Mouse (Mus musculus) brown adipose tissue, adult 24 weeks (tissue): Measurements from ENCODE around the gene Pbx1. TPM values are rescaled to one million over a fixed set of nuclear protein-coding genes. Genes with fewer than 3 reads are reported as not detected.

ENCODE experiments used
- H3K27ac ChIP-seq: fragments of 200-500 bp; replicated peaks from 2 replicates; pipeline ENCODE4 v1.5.1; 2012; ENCODE audit warnings: low read depth, mild to moderate bottlenecking, low read length
- H3K4me1 ChIP-seq: fragments of 200-500 bp; 2 replicates; pipeline ENCODE4 v1.6.1; 2012; ENCODE audit warnings: low read length, mixed read lengths; ENCODE audit not compliant: control insufficient read depth, insufficient read depth, insufficient read length
- H3K4me3 ChIP-seq: fragments of 200-500 bp; 2 replicates; pipeline ENCODE4 v1.5.1; 2012; ENCODE audit warnings: low read depth, mild to moderate bottlenecking, low read length, moderate library complexity; ENCODE audit not compliant: insufficient read depth
- polyA plus RNA-seq: library from polyadenylated mRNA; stranded (reverse); fragments of >200 nt; gene quantifications from 2 replicates; pipeline ENCODE4 v1.2.4, GENCODE M21; 2012; ENCODE audit not compliant: missing spikeins, insufficient read depth, insufficient read length

Gene Pbx1
- polyA plus RNA-seq, 1 experiment, result 15.1 TPM

DNA sequence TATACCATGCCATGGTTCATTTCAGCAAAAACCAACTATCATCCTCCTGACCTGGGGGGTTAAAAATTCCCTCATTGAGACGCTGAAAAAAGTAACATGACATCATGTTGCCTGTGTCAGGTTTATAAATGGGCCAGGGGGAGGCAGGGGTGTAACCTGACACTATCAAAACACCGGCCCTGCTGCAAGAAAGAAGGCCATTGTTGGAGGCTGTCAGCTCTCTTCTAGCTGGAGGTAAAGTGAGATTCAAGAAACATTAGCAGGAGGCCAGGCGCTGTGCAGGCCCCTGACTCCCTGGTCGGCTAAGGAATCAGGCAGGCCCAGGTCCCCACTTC is 49.3 kb downstream of the Pbx1 start:
- H3K4me3 ChIP-seq, result no peak overlapping the region
- no peak overlapping the region for H3K27ac ChIP-seq
- peaks cover 16% of the 10 kb centered on the region for H3K4me1 ChIP-seq

DNA sequence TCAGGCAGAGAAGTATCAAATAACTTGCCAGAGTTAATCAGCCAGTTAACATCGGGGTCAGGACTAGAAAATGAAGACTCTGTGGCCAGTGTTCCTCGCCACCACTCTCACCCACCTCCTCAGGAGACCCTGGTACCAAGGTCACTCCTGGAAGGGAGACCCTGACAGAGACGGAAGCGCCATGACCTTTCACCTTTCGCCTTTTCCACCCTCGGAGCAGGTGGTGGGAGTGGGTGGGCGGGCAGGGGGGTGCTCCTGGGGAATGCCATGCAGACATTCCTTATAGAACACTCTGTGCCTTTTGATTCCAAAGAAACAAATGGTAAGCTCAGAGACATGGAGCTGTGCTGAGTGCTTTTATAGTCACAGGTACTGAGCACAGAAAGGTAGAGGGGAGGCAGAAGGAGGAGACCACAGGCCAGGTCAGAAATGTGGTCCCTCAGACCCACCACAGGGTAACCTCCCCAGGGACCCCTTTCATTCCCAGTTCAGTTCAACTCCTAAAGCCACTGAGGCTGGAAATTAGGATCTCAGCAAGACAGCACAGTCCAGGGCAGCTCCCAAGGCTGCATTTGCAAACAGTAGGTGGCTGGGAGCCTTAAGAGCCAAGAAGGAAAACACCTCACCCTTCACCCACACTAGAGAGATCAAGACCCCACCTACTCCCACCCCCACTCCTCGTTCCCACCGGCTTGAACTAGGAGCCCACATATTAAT is 49.8 kb downstream of the Pbx1 start:
- Histone ChIP-seq H3K4me3 (no peak overlapping the region), H3K4me1 (peaks cover 16% of the 10 kb centered on the region), H3K27ac (no peak overlapping the region)

DNA sequence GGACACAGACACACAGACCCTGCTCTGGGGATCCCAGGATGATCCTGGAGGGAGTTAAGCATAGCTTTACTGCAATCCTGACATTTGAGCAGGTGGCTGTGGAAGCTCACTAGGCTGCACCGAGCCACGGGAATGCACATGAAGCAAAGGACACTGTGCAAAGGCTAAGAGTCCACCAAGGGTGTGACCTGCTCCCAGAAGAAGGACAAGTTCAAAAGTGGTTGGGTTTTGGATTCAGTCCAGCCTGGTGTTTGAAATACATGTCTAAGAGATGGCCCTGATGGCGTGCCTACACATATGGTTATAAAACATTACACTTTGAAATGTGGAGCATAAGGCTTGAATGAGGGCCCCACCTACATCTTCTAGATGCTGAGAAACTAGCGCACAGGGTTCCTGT is 50.6 kb downstream of the Pbx1 start:
- H3K27ac ChIP-seq, result no peak overlapping the region
- H3K4me3 ChIP-seq, result no peak overlapping the region
- H3K4me1 ChIP-seq, result peaks cover 16% of the 10 kb centered on the region

DNA sequence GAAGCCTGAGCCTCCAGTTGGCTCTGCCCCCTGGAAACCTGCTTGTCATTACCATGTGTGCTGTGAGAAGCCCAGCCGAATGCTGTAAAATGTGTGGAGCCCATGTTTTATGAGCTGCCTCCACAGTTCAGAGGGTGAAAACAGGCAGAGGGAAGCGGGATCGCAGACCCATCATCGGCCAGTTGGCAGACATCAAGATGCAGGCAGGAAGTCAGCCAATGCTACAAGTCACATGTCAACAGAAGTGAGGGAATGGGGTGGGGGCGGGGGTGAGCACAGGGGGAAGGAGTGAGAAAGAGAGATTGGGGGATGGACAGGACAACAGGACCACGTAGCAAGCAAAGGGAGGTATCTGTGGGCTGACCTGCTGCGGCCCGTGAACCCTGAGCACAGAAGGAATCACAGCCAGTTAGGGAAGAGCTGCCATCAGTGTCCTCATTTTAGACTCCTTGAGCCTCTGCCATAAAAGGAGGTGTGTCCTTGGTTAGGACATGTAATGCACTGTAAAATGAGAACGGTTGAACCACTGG is 51.8 kb downstream of the Pbx1 start:
- H3K27ac ChIP-seq, result no peak overlapping the region
- no peak overlapping the region for H3K4me3 ChIP-seq

DNA sequence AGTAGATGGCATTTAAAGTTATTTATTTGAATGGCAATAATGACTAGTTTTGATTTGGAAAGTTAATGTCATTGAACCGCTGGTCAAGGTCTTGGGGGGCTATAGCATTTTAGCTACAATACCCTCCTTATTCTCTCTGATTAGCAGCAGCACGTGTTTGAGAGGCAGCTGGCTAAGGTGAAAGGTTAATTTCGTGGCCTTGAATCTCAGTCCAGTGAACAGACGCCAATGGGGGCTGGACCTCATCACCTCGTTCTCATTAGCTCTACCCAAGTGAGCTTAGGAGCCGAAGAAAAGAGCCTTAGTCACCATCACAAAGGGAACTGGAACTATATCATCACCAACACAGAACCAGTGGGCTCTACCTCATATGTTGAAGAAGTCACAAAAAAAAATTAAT is 54.4 kb downstream of the Pbx1 start:
- no peak overlapping the region for H3K27ac ChIP-seq
- H3K4me3 ChIP-seq, result no peak overlapping the region
- peaks cover 2% of the 10 kb centered on the region for H3K4me1 ChIP-seq

More for the DNA sequence above, 51.8 kb downstream of the Pbx1 start:
- H3K4me1 ChIP-seq, result peaks cover 13% of the 10 kb centered on the region

DNA sequence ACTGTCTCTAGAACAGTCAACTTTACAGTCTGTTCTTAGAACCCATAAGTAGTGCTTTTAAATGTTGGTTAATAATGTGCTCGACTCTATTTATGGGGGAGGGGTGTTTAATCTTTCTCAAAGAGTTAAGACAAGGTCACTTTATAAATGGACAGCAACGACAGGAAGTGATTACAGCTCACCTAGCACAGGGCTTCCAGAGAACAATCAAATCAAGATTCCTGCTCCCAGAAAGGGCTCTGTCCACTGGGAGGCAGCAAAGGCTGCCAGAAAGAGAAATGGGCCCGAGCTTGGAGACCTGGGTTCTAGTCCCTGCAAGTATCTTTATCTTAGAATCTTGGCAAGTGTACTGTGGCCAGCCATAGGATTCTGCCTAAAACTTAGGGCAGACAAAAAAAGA is 55.7 kb downstream of the Pbx1 start:
- Histone ChIP-seq H3K4me3 (no peak overlapping the region), H3K4me1 (peaks cover 2% of the 10 kb centered on the region; the same call in 1 of the 2 replicates), H3K27ac (no peak overlapping the region)

DNA sequence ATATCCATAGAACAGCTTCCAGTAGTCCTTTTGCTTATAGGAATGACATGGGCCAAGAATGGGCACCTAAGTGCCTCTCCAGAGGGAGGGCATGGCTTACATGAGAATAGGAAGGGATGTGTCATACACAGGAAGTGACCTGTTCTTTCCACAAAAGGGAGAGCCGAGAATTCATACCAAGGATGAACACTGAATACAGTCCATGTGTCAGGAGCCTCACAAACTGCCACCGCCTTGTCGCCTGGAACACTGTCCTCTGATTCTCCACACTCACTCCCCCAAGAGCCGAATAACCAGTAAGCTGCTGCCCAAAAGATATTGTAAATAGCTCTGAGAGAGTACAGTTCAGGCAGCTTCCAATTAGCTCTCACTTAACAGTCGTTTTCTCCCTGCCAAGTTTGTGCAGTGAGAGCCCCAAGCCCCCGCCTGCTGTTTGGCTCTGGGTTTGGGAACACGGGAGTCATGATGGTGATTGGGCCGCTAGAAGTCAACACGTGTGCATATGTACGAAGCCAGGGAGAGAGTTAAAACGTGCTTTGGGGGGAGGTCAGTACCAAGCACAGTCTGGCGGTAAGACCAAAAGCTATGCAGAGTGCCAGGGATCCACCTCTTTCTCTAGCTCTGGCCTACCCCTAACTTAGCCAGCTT is 57.0 kb downstream of the Pbx1 start:
- H3K27ac ChIP-seq, result no peak overlapping the region
- no peak overlapping the region for H3K4me3 ChIP-seq
- peaks cover under 1% of the 10 kb centered on the region; the same call in 1 of the 2 replicates for H3K4me1 ChIP-seq

DNA sequence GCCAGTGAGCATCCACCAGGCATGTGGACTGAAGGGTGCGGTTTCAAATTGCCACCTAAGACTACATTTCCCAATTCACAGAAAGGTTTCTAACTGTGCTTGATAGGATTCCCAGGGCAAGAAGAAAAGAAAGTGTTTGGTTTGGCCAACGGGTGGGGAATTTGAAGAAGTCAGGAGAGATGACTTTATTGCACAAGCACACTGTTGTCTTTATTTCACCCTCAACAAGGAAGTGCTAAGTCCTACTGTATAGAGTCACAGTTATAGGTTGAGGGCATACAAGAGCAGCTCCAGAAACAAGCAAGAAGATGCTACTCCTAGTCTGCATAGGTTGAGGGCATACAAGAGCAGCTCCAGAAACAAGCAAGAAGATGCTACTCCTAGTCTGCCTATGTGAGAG is 60.0 kb downstream of the Pbx1 start:
- no peak overlapping the region for H3K27ac ChIP-seq
- no peaks in the 10 kb centered on the region for H3K4me1 ChIP-seq
- no peak overlapping the region for H3K4me3 ChIP-seq

DNA sequence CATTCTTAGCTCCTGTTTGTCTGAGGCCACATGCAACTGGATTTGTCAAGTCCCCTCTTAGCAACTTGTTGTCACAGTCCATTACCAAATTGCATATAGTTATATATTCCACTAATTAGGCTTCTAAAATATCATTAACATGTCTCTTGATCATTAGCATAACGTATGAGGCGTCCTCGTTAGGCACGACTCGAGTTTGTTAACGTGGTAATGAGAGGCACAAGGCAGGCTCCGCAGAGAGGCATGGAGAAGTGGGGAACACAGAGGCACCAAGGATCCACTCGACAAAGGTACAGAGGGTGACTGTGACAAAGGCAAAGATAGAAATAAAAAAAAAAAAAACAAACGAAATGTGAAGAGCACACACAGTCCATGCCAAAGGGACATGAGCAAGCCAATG is 61.1 kb downstream of the Pbx1 start:
- Histone ChIP-seq H3K4me3 (no peak overlapping the region), H3K4me1 (no peaks in the 10 kb centered on the region), H3K27ac (no peak overlapping the region)

DNA sequence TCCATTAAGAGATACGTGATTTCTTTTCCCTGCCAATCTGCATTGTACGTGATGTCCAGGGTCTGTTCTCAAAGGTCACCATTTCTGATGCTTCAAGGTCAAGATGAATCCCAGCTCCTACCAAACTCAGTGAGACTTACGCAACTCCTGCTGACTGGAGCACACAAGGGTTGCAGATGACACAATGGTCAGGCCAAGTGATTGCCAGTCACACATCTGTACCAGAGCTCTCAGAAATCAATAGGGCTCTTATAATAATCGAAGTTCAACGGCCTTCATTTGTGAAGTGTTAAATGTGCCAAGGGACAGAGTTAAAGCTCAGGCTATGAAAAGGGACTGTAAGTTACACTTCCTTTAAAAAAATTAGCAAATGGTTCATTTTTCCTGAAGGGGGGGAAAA is 65.8 kb downstream of the Pbx1 start:
- no peak overlapping the region for H3K27ac ChIP-seq
- H3K4me1 ChIP-seq, result no peaks in the 10 kb centered on the region
- H3K4me3 ChIP-seq, result no peak overlapping the region

DNA sequence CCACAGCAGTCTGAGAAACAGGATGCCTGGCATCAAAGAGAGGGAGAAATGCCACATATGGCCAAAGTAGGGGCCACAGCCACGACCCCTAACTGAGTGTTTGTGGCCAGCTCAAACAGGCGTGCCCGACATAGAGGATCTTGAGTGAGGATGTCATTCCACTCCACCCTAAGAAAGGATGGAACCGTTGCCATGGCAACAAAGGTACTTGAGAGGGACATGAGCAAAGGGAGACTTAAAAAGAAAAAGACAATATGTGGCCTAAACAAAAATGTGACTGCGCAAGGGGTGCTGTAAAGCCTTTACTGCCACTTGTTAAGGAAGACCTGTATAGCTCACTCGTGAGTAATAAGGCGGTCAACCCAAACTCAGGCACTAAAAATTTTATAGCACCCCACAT is 67.7 kb downstream of the Pbx1 start:
- H3K27ac ChIP-seq, result no peak overlapping the region
- H3K4me3 ChIP-seq, result no peak overlapping the region
- peaks cover 2% of the 10 kb centered on the region; the same call in 1 of the 2 replicates for H3K4me1 ChIP-seq

DNA sequence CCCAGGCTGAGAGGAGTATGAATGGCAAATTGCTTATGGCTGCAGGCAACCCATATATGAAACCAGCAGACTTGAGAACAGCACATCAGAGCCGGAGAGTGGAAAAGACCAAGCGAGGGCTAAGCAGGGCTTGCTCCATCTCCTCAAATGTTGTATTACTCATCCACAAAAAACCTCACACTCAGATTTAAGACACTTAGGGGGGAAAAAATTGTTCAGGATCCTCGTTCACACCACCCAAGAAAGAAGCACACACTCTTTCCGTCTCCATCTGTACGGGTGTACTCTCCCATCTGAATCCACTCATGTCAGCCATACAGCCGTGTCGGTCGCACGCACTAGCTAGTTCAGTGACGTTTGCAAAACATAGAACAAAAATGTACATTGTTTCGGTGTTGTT is 69.0 kb downstream of the Pbx1 start:
- H3K27ac ChIP-seq, result no peak overlapping the region
- no peak overlapping the region for H3K4me3 ChIP-seq

DNA sequence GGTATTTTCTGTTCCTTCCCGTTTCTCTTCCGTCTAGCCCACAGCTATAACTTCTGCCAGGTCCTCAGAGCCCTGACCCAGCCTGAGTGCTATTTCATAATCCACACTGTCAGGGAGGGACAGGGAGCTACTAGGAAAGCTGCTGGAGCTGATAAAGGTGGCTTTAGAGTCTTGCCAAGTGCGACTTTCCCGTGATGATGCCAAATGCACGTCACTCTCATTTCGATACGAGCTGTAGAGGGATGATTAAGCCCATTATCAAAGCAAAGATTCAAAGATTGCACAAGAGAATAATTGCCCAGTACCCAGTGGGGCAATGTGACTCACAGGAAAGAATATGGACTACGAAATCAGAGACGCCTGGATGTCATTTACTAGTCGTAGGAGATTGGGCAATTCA is 69.6 kb downstream of the Pbx1 start:
- Histone ChIP-seq H3K4me1 (peaks cover 4% of the 10 kb centered on the region; the same call in 1 of the 2 replicates), H3K27ac (no peak overlapping the region), H3K4me3 (no peak overlapping the region)

More for the DNA sequence above, 69.0 kb downstream of the Pbx1 start:
- peaks cover 2% of the 10 kb centered on the region; the same call in 1 of the 2 replicates for H3K4me1 ChIP-seq

DNA sequence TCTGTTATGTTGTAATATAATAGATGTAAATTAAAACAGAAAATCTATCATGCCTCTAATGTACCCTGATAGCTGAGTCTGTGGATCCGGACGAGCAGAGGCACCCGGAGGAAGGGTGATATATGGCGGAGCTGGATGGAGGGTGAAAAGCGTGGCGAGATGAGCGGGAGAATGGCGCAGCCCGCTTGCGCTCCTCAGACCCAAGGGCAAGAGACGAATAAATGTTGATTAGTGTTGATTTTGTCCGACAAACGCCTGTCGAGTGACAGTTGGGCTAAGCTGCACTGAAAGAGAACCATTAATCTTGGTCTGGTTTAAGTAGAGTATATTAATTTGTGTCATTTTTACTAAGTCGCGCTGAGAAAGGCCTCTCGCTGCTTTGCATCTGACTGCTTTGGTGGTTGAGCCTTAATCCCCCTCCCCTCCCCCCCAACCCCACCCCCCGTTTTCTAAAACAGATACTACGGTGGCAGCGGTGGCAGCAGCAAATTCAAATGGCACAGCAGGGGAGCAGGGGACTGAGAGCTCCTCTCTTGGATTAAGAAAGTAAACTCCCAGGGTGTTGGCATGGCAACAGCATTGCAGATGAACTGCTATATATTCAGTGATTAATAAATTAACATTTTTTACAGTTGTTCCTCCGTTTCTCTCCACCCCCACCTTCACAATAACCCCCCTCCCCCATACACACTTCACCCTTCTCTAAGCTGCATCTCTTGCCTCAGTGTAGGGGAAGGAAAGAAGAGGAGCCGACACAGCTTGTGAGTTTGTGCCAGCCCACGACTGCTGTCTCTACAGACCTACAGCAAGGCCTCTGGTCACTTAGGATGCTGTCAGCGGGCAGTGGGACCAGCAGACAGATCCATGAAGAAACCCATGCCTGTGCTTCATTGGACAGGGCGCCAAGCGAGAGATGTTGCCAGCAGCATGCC is 74.1 kb downstream of the Pbx1 start:
- Histone ChIP-seq H3K4me3 (no peak overlapping the region), H3K4me1 (peaks cover 6% of the 10 kb centered on the region; the same call in 1 of the 2 replicates), H3K27ac (no peak overlapping the region)

DNA sequence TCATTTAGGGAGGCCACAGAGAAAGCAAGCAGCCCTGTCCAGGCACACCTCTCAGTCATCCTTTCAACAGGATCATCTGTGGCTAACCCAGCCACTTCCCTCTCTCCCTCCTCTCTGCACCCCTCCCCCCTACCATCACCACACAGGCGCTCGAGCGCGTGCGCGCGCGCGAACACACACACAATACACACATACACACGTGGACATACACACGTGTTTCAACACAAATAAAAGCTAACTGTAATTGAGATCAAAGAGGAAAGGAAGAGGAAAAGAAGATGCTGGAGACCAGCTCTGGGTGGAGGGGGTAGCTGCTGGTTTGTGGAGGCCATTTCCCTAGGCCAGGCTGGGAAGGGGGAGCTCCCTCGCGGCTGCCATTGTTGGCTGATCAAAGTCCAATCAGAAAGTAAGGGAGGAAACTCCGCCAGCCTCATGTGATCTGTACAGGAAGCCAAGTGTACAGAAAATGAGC is 75.1 kb downstream of the Pbx1 start:
- Histone ChIP-seq H3K27ac (no peak overlapping the region), H3K4me3 (no peak overlapping the region), H3K4me1 (peaks cover 6% of the 10 kb centered on the region; the same call in 1 of the 2 replicates)
